Mouse (Mus musculus): ENCODE measurements around the gene 8030474K03Rik. TPM values are rescaled to one million over a fixed set of nuclear protein-coding genes. Genes with fewer than 3 reads are reported as not detected.

The 8030474K03Rik gene
- polyA plus RNA-seq (2014; fragmentation: Illumina TruSeq; extraction: RNeasy Lipid Tissue Mini Kit (QIAGEN cat#74804); ENCODE audit: low read depth, low replicate concordance) = not detected

GRCm38 (mm10) chrX:101794342-101794741 lies at the start of gene 8030474K03Rik, which contains the start of gene Gm4779:
TSS of gene 8030474K03Rik (plus strand) at chrX:101794656.
TSS of gene Gm4779 (minus strand) at chrX:101794423.

Other genes with a start within 250 kb of the 8030474K03Rik start
- gene Ogt, start 154.6 kb upstream of the 8030474K03Rik start, polyA plus RNA-seq (2014; fragmentation: Illumina TruSeq; extraction: RNeasy Lipid Tissue Mini Kit (QIAGEN cat#74804); ENCODE audit: low read depth, low replicate concordance) = 139 TPM
- 1.6 TPM for gene Cxcr3, start 60.4 kb upstream of the 8030474K03Rik start, polyA plus RNA-seq (2014; fragmentation: Illumina TruSeq; extraction: RNeasy Lipid Tissue Mini Kit (QIAGEN cat#74804); ENCODE audit: low read depth, low replicate concordance)
- 0.17 TPM for gene Gm4779, start 233 bp upstream of the 8030474K03Rik start, polyA plus RNA-seq (2014; fragmentation: Illumina TruSeq; extraction: RNeasy Lipid Tissue Mini Kit (QIAGEN cat#74804); ENCODE audit: low read depth, low replicate concordance)
- 4.5 TPM for gene Nhsl2, start 54.7 kb downstream of the 8030474K03Rik start, polyA plus RNA-seq (2014; fragmentation: Illumina TruSeq; extraction: RNeasy Lipid Tissue Mini Kit (QIAGEN cat#74804); ENCODE audit: low read depth, low replicate concordance)

All from adipose tissue, adult 10 weeks (tissue).